Mouse (Mus musculus) MEL (cell line): Measurements from ENCODE around the gene Fam57b.

Source experiments
- CTCF ChIP-seq, 3 experiments: IDR thresholded peaks in 2 of 3; conservative IDR thresholded peaks in 1 of 3; 2 replicates each; pipeline ENCODE4 v1.5.1; 2011 to 2012; ENCODE audit warnings: low read length in 3 of 3, low read depth in 2 of 3, mild to moderate bottlenecking in 2 of 3, improper control_type of control experiment in 1 of 3, inconsistent platforms in 1 of 3, mixed read lengths in 1 of 3, moderate library complexity in 1 of 3; ENCODE audit not compliant: control insufficient read depth in 1 of 3, insufficient read depth in 1 of 3, poor library complexity in 1 of 3, severe bottlenecking in 1 of 3
- GATA1 ChIP-seq: IDR thresholded peaks from 2 replicates; pipeline ENCODE4 v1.6.1; 2011; ENCODE audit warnings: low read depth, low read length, improper control_type of control experiment
- MAX ChIP-seq: IDR thresholded peaks from 2 replicates; pipeline ENCODE4 v1.6.1; 2011; ENCODE audit warnings: low read length, improper control_type of control experiment
- MXI1 ChIP-seq: IDR thresholded peaks from 2 replicates; pipeline ENCODE4 v1.6.1; 2011; ENCODE audit warnings: mild to moderate bottlenecking, low read depth, low read length, improper control_type of control experiment
- NELFE ChIP-seq: IDR thresholded peaks from 2 replicates; pipeline ENCODE4 v1.6.1; 2011; ENCODE audit warnings: low read depth, low read length, improper control_type of control experiment
- POLR2A ChIP-seq, 2 experiments: IDR thresholded peaks; 2 replicates each; pipeline ENCODE4 v1.6.1; 2011 to 2012; ENCODE audit warnings: low read length in 2 of 2, mild to moderate bottlenecking in 2 of 2, control low read depth in 1 of 2, improper control_type of control experiment in 1 of 2, low read depth in 1 of 2, moderate library complexity in 1 of 2; ENCODE audit not compliant: control insufficient read depth in 1 of 2, insufficient read depth in 1 of 2, poor library complexity in 1 of 2
- SMC3 ChIP-seq: IDR thresholded peaks from 2 replicates; pipeline ENCODE4 v1.6.1; 2011; ENCODE audit warnings: low read depth, low read length, improper control_type of control experiment
- ZMIZ1 ChIP-seq: IDR thresholded peaks from 2 replicates; pipeline ENCODE4 v1.6.1; 2012; ENCODE audit warnings: low read depth, mild to moderate bottlenecking, inconsistent platforms, low read length, improper control_type of control experiment, moderate library complexity

- TF ChIP-seq MAX (no peak; the same call in none of the 2 replicates), NELFE (peak; percentile 89), ZMIZ1 (peak; percentile 43; the same call in 1 of the 2 replicates), SMC3 (no peak), MXI1 (no peak; the same call in none of the 2 replicates), GATA1 (no peak), CTCF (IDR thresholded peaks at IDR 0.05 in 2 of 3, conservative IDR thresholded peaks at IDR 0.05 in 1 of 3; ENCODE audit: control insufficient read depth in 1 of 3, insufficient read depth in 1 of 3, low read depth in 2 of 3, low read length in 3 of 3, poor library complexity in 1 of 3, severe bottlenecking in 1 of 3) (no peak), POLR2A (IDR thresholded peaks at IDR 0.05; ENCODE audit: control insufficient read depth in 1 of 2, insufficient read depth in 1 of 2, low read depth in 1 of 2, low read length in 2 of 2, poor library complexity in 1 of 2) (peak; percentile 47 to 84)
Observed at GRCm38 (mm10) chr7:126861429-126862130, 64.1 kb downstream of the Fam57b start, which contains the start of gene Hirip3.
